Mouse (Mus musculus) cerebellum, adult 2 months (tissue): ENCODE measurements at regions not wholly inside any gene's neighbourhood (a gene's known extent, or its start where the extent isn't known, plus 50 kb on each side); places are given as distances from the start of the nearest gene placed in this dataset.

Source experiments
- CTCF ChIP-seq: fragments of 200-500 bp; IDR thresholded peaks from 2 replicates; pipeline ENCODE4 v1.5.1; 2011; ENCODE audit warnings: low read depth, mild to moderate bottlenecking, control low read depth, low read length, moderate library complexity, borderline replicate concordance; ENCODE audit not compliant: insufficient read depth
- POLR2A ChIP-seq: fragments of 200-500 bp; IDR thresholded peaks from 2 replicates; pipeline ENCODE4 v1.6.1; 2011; ENCODE audit warnings: low read length, control low read depth, borderline replicate concordance; ENCODE audit not compliant: insufficient read depth

DNA sequence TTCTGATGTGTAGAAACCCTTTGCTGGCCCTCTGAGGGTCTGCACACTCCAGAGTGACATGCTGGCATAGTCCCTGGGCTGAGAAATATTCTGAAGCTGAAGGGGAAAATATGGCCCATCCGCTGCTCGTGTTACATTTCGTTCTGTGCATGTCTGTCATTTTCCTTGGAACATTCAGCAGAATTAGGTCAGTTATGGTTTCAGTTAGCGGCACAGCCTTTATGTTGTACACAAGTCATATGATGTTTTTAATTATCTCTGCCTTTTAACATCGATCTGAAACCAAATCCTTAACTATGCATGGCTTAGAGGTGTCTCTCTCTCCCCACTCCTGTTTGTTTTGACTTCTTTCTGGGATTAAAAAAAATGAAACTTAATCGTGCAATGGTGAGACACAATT is 254.7 kb upstream of the Prickle1 start:
- TF ChIP-seq POLR2A (no peak), CTCF (no peak)
